Mouse (Mus musculus): ENCODE measurements at regions not wholly inside any gene's neighbourhood (a gene's known extent, or its start where the extent isn't known, plus 50 kb on each side); places are given as distances from the start of the nearest gene placed in this dataset.

DNA sequence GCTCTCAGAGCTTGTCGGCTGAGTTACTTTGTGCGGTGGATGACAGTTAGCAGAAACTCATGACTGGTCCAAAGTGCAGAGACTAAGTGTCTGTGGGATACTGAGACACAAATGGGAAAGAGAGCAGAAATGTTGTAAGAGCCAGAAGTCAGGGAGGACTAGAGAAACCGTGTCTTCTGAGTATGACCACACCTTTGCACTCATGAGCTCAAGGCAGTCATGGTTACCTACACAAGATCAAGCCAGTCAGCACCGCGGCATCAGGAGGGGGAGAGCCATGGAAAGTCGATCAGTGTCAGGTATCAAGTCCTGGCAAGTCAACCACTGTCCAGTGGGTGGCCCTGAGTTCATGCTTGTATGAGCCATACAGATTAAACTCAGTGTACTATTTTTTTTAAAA, 311.5 kb upstream of the Gcfc2 start:
- no peak overlapping the region for H3K27ac ChIP-seq
- H3K27me3 ChIP-seq (ENCODE audit: low read depth, poor library complexity, severe bottlenecking) = no peaks in the 10 kb centered on the region
- H3K4me3 ChIP-seq = no peak overlapping the region
- no peaks in the 10 kb centered on the region for H3K36me3 ChIP-seq
- WGBS = 93% methylated on average over 6 of the region's 6 CpGs
- no peaks in the 10 kb centered on the region for H3K4me1 ChIP-seq
- H3K9me3 ChIP-seq (replicated peaks) = no peaks in the 10 kb centered on the region
- no peak for DNase-seq (ENCODE audit: low spot score)

DNA sequence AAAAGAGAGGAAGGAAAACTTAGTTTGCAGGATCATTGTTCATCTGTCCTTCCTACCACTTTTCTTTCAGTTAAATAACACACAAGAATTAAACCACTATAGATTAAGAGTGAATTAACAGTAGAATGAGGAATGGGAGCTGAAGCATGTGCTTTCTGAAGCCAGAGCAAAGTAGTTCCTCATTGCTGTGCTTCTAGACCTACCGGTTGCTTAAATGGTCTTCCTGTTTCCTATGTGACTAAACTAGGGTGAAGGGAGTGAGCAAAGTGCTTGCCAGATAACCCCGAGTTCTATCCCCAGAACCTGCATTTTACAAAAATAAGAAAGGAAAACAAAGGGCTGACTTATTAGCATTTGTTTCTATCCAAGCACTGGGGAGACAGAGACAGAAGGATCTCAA, 305.5 kb upstream of the Gcfc2 start:
- Histone ChIP-seq H3K4me1 (no peaks in the 10 kb centered on the region), H3K27ac (no peak overlapping the region), H3K4me3 (no peak overlapping the region), H3K36me3 (no peaks in the 10 kb centered on the region), H3K27me3 (ENCODE audit: low read depth, poor library complexity, severe bottlenecking) (no peaks in the 10 kb centered on the region), H3K9me3 (replicated peaks) (no peaks in the 10 kb centered on the region)
- DNase-seq (ENCODE audit: low spot score) = no peak
- WGBS = 76% methylated on average over 2 of the region's 2 CpGs

DNA sequence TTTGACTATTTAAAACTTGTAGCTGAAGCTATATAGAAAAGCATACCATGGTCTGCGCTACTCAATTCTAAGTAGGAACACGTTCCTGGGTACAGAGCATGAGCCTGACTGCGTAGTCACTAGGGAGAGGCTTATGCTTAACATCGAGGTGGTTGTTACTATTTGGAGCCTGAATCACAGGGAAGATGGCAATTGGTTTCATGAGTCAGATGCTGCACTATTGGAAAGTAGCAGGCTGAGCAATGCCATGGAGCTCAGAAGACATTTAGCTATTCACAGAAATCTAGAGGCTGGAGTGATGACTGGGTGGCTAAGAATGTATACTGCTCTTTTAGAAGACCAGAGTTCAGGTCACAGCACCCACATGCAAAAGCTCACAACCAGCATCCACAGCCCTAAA, 302.4 kb upstream of the Gcfc2 start:
- no peak for DNase-seq (ENCODE audit: low spot score)
- Histone ChIP-seq H3K27me3 (ENCODE audit: low read depth, poor library complexity, severe bottlenecking) (no peaks in the 10 kb centered on the region), H3K27ac (no peak overlapping the region), H3K36me3 (no peaks in the 10 kb centered on the region), H3K9me3 (replicated peaks) (no peaks in the 10 kb centered on the region), H3K4me3 (no peak overlapping the region), H3K4me1 (0 out of 2 replicates have a peak, but pooled peaks cover 4% of the 10 kb centered on the region)
- 94% methylated on average over 4 of the region's 4 CpGs for WGBS

DNA sequence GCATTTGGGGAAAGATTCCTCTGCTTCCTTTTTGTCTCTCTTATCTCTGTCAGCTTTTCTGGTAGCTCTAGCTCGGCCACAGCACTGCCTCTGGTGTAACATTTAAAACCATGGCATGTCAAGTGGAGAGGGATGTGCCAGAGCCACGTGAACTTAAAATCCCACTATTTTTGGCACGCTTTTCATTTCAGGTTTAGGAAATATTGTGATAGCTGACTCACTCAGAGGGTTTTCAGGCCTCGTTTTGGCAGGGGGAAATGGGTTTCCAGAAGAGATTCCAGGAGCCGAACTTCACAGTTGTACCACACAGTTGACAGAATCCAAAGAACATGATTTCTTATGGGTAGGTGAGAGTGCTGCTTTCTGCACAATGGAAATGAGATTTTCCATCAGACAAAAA, 300.8 kb upstream of the Gcfc2 start:
- Histone ChIP-seq H3K4me1 (0 out of 2 replicates have a peak, but pooled peaks cover 4% of the 10 kb centered on the region), H3K9me3 (replicated peaks) (no peaks in the 10 kb centered on the region), H3K27ac (no peak overlapping the region), H3K27me3 (ENCODE audit: low read depth, poor library complexity, severe bottlenecking) (peaks cover 2% of the 10 kb centered on the region; the same call in 1 of the 2 replicates), H3K36me3 (no peaks in the 10 kb centered on the region), H3K4me3 (no peak overlapping the region)
- WGBS = 92% methylated on average over 5 of the region's 5 CpGs
- DNase-seq (ENCODE audit: low spot score) = no peak

DNA sequence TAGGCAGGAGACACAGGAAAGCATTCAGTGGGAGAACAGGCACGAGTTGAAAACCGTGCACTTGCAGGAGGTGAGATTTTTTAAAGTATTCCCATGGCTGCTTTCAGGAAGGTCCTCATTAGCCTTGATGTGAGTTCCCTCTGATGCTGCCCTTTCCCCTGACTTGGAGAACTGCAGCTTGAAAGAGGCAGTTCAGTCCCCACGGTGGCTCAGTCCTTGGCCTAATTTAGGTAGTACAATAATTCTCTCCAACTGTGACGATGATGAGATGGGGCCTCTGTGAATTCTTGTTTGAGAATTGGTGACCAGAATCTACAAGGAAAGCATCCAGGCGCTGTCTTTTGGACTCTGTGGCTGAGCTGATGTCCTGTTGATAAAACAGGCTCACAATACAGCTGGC, 298.5 kb upstream of the Gcfc2 start:
- Histone ChIP-seq H3K4me3 (no peak overlapping the region), H3K27me3 (ENCODE audit: low read depth, poor library complexity, severe bottlenecking) (peaks cover 22% of the 10 kb centered on the region), H3K4me1 (0 out of 2 replicates have a peak, but pooled peaks cover 4% of the 10 kb centered on the region), H3K36me3 (no peaks in the 10 kb centered on the region), H3K27ac (no peak overlapping the region), H3K9me3 (replicated peaks) (no peaks in the 10 kb centered on the region)
- 64% methylated on average over 5 of the region's 5 CpGs for WGBS
- DNase-seq (ENCODE audit: low spot score) = no peak

DNA sequence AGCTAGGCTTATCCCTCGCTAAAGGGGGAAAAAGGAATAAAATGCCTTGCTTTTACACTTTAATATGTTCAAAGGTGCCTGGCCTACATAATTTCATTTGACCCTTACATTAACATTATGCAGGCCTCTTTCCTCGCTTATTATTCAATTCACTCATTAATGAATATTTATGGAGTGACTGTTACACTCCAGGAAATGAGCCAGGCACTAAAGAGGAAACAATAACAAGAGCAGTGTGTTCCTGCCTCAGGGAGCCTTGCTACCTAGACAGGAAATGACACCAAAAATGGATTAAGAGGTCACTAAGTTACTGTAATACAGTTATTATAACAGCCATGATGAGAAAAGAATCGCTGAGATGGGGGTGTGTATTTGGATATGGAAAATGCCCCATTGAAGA, 289.9 kb upstream of the Gcfc2 start:
- Histone ChIP-seq H3K36me3 (no peaks in the 10 kb centered on the region), H3K4me3 (no peak overlapping the region), H3K27ac (no peak overlapping the region), H3K4me1 (peaks cover 13% of the 10 kb centered on the region), H3K9me3 (replicated peaks) (no peaks in the 10 kb centered on the region), H3K27me3 (ENCODE audit: low read depth, poor library complexity, severe bottlenecking) (peaks cover 31% of the 10 kb centered on the region)
- WGBS = 32% methylated on average over 3 of the region's 3 CpGs
- DNase-seq (ENCODE audit: low spot score) = no peak

DNA sequence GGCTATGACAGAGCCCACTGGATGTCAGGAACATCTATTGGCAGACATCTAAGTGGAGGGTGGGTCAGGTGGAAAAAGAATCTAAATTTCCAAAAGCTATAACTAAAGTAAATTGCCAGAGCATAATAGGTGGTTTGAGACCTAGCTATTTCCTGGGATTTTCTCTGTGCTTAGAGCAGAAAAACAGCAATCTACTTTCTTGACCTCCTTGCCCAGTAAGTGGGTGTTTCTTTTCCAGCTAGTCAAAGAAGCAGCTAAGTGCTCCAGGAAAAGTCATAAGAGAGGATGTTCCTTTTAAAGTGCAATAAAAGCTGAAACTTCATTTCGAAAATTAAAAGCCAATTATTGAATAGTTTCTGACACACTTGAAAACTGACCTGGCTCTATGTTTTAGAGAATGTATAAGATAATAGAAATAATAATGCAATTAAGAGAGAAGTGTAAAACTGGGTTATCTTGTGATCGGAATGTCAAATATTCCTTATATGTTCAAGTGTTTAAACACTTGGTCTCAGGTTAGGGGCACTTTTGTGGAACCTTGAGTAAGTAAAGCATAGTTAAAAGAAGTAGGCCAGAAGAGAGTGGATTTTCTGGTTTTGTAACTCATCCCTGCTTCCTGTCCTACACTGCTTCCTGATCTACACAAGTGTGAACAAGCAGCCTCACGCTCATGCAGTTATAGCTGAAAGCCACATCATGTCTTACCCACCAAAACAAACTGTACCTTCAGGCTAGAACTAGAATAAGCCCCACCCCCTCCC, 275.7 kb upstream of the Gcfc2 start:
- no peak for DNase-seq (ENCODE audit: low spot score)
- H3K36me3 ChIP-seq = no peaks in the 10 kb centered on the region
- 82% methylated on average over 3 of the region's 3 CpGs for WGBS

DNA sequence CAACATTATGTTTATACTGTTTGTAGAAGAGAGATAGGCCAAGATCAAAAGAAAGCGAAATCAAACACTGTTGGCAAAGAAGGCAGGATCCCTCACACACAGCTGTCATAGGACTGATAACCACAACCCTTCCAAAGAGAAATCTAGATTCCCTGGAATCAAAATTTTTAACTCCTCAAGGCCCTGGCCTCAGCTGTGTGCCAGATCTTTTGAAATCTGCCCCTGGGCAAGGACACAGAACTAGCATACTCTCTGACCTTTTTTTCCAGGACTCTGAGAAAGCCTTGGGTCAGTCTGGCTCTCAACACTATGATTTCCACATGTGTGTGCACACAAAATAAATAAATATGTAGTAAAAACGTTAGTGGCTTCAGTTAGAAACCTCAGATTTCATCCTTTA, 271.6 kb upstream of the Gcfc2 start:
- Histone ChIP-seq H3K27me3 (ENCODE audit: low read depth, poor library complexity, severe bottlenecking) (no peaks in the 10 kb centered on the region), H3K4me1 (no peaks in the 10 kb centered on the region), H3K4me3 (no peak overlapping the region), H3K27ac (no peak overlapping the region), H3K36me3 (no peaks in the 10 kb centered on the region), H3K9me3 (replicated peaks) (no peaks in the 10 kb centered on the region)
- DNase-seq (ENCODE audit: low spot score) = no peak
- 73% methylated on average over 2 of the region's 2 CpGs for whole genome bisulfite sequencing

More for the DNA sequence above, 275.7 kb upstream of the Gcfc2 start:
- Histone ChIP-seq H3K4me1 (no peaks in the 10 kb centered on the region), H3K27ac (no peak overlapping the region), H3K9me3 (replicated peaks) (no peaks in the 10 kb centered on the region), H3K27me3 (ENCODE audit: low read depth, poor library complexity, severe bottlenecking) (no peaks in the 10 kb centered on the region), H3K4me3 (no peak overlapping the region)

DNA sequence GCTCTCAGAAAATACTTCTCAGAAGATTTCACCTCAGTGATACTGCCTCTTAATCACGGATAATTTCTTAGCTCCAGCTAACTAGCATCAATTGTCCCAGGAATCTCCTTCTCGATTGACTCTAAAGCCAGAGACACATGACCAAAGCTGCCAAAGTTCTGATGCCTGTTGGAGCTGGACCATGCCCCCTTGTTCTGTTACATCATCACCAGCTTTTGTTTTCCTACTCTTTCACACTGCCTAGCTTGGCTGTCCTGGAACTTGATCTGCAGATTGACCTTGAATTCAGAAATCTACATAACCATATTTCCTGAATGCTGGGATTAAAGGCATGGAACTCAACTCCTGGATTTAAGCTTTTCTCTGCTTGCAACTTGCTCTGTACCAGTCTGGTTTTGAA, 268.3 kb upstream of the Gcfc2 start:
- 87% methylated on average over 2 of the region's 2 CpGs for WGBS
- H3K4me3 ChIP-seq = no peak overlapping the region
- no peaks in the 10 kb centered on the region for H3K9me3 ChIP-seq (replicated peaks)
- H3K36me3 ChIP-seq = no peaks in the 10 kb centered on the region
- no peaks in the 10 kb centered on the region for H3K27me3 ChIP-seq (ENCODE audit: low read depth, poor library complexity, severe bottlenecking)
- no peak overlapping the region for H3K27ac ChIP-seq
- no peaks in the 10 kb centered on the region for H3K4me1 ChIP-seq
- no peak for DNase-seq (ENCODE audit: low spot score)

DNA sequence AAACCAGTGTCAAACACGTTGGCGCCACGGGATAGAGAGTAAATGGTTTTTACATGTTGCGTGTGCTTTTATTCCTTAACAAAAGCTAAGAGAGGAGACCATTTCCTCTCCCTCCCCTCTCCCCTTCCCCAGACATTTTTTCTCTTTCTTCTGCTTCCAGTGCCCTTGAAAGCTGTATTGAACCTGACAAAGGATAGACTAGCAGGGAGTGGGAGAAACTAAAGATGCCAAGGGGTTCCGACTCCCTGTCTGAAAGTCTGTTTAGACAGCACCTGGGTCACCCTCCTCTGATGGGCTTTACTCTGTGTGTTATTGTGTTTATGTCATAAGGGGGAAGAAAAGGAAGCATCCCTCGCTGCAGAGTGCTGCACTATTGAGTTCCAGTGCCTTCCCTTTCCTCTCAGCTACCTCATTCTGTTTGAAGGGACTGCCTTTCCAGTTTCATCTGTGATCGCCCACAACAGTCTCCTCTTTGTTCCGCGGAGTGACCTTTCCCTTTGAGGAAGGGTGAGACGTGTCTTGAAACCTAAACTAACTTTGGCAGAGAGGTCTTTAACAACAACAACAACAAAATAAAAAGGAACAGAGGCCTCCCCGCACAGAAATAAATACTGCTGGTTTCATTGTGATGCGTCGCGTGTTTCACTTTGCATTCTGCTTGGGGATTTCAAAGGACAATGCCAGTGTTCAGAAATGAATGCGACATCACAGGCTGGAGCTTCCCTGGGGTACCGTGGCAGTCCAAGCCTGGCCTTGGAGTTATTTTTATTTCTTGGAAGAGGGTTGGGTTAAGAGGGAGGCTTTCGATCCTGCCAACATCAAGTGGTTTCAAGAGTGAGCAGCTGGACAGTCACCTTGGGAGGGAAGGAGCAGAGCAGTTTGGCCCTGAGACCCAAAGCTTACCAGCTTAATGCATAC, 262.7 kb upstream of the Gcfc2 start:
- H3K4me3 ChIP-seq = no peak overlapping the region
- H3K4me1 ChIP-seq = no peaks in the 10 kb centered on the region
- DNase-seq (ENCODE audit: low spot score) = no peak
- no peaks in the 10 kb centered on the region for H3K9me3 ChIP-seq (replicated peaks)
- H3K27me3 ChIP-seq (ENCODE audit: low read depth, poor library complexity, severe bottlenecking) = no peaks in the 10 kb centered on the region
- H3K36me3 ChIP-seq = no peaks in the 10 kb centered on the region
- 84% methylated on average over 17 of the region's 17 CpGs for WGBS
- H3K27ac ChIP-seq = no peak overlapping the region

DNA sequence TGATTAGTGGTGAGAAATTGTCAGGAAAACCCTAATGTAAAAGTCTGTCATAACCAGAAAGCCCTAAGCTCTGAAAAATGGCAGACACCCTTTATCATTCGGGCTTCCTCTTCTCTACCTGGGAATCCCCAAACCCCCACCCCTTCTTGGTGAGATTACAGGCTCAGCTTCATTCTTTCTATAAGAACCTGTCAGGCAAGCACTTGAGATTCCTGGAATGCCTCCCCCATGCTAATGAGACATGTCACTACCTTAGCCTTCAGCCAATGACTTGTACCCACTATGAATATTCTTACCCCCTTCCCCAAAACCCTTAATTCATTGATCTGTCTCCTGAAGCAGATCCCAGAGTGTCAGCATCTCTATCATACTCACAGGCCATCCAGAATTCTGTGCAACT, 254.5 kb upstream of the Gcfc2 start:
- WGBS = 87% methylated on average over 1 of the region's 1 CpGs
- DNase-seq (ENCODE audit: low spot score) = no peak
- H3K9me3 ChIP-seq (replicated peaks) = no peaks in the 10 kb centered on the region

DNA sequence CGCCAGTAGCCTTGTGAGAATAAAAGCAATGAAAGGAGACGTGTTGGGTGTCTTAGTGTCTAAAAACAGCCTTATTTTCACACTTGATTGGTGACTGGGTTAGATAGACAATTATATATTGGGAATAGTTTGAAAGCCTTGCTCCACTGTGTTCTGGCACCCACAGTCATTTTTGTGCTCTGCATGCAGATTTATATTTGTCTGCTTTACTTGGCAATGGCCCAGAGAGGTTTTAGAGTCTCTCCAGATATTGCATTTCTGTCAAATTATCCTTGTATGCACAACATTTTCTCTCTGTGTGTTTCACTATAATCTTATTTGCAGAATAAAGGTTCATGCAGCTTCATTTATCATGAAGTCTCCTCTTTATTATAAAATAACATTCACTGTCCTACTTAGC, 250.2 kb upstream of the Gcfc2 start:
- no peak overlapping the region for H3K27ac ChIP-seq
- no peak for DNase-seq (ENCODE audit: low spot score)
- no peaks in the 10 kb centered on the region for H3K27me3 ChIP-seq (ENCODE audit: low read depth, poor library complexity, severe bottlenecking)
- H3K36me3 ChIP-seq = no peaks in the 10 kb centered on the region
- H3K4me3 ChIP-seq = no peak overlapping the region
- no peaks in the 10 kb centered on the region for H3K9me3 ChIP-seq (replicated peaks)
- WGBS = 88% methylated on average over 2 of the region's 2 CpGs
- no peaks in the 10 kb centered on the region for H3K4me1 ChIP-seq

More for the DNA sequence above, 254.5 kb upstream of the Gcfc2 start:
- Histone ChIP-seq H3K4me1 (no peaks in the 10 kb centered on the region), H3K36me3 (no peaks in the 10 kb centered on the region), H3K27me3 (ENCODE audit: low read depth, poor library complexity, severe bottlenecking) (no peaks in the 10 kb centered on the region), H3K27ac (no peak overlapping the region), H3K4me3 (no peak overlapping the region)

DNA sequence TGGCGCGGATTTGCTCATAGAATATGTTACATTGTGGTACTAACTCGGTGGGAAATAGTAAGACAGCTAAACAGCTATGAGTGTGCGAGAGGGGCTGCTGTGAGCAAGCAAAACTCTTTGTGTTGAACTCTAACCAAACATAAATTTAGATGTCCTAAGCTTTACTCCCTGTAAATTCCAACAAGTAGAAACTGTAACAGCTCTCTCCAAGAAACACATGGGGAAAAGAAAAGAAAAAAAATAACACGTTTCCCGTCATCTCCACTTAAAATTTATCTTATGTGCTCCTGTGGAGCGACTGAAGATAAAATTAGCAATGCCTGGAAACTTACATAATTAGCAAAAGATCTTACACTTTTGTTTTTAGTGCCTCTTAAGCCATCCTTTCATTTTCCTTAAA, 226.2 kb upstream of the Gcfc2 start:
- Histone ChIP-seq H3K27ac (no peak overlapping the region), H3K9me3 (replicated peaks) (no peaks in the 10 kb centered on the region), H3K27me3 (ENCODE audit: low read depth, poor library complexity, severe bottlenecking) (no peaks in the 10 kb centered on the region), H3K4me1 (no peaks in the 10 kb centered on the region), H3K4me3 (no peak overlapping the region), H3K36me3 (no peaks in the 10 kb centered on the region)
- WGBS = 93% methylated on average over 7 of the region's 7 CpGs
- no peak for DNase-seq (ENCODE audit: low spot score)
